Mouse (Mus musculus) c-Kit-negative CD71-positive TER-119-positive erythroid progenitor cells, embryonic 14.5 days (primary cell): Measurements from ENCODE around the gene Nfib.

Source experiments
- DNase-seq: peaks from one replicate; pipeline ENCODE4 v3.0.0-alpha.2; 2013; ENCODE audit warnings: low read depth, low spot score

The Nfib gene

DNA sequence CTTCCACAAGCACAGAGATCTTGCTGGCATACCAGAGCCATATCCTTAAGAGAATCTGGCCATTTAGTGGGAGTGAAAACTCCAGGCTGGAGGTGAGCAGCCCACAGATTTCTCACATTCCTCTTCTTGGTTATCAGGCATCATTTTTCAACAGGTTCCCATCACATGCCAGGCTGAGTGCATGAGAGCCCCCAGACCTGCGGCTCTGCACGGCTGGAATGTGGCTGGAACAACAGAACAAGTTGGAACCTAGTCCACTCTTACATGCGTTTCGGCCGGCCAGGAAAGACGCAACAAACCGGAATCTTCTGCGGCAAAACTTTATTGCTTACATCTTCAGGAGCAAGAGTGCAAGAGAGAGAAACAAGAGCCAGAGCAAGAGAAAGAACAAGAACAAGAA lies 453.5 kb downstream of the Nfib start:
- no peak for DNase-seq

DNA sequence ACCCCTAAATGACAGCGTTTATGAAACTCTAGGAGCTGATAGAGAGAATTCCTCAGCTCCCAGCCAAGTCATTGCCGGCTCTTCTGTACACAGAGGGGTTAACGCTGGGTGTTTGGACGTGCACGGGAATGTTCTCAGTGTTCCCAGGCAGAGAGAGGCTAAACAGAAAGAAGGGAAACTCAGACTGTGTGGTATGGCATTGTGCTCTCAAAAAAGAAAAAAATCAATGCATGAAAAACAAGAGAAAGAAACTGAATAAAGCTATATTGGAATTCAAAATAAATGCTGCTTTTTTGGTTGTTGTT lies 455.2 kb downstream of the Nfib start:
- no peak for DNase-seq

DNA sequence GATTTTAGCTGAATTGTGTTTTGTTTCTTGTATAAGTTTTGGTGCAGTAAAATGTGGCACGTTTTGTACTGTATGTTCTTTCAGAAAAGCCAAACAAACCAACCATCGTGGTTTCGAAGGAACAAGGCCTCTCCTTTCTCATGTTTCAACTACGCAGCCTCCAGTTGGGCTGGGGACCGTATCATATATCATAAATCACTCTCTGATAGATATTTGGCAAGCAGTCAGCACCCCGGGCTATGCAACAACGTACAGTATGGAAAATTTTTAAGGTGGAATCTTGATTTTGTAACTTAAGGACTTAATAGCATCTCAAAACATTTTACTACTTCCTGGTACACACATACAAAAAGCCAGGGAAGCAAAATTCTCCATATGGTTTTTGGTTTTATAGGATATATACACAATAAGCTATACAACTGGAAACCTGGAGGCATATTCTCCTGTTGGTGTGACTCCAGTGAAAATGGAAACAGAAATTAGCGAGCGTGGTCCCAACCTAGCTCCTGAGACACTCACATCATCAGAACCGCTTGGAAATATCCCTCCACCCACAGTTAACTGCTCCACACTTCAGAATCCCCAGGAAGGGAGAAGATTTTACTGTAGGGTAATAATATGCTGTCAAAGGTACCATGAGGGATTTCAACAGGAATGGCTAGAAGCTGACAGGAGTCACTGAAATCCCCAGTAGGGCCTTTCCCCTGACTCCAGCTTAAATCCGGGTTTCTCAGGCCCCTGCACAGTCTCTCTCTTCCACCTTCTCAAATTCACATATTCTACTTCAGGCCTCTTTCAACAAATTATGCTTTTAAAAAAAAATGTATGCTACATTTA lies 455.8 kb downstream of the Nfib start:
- DNase-seq = no peak

DNA sequence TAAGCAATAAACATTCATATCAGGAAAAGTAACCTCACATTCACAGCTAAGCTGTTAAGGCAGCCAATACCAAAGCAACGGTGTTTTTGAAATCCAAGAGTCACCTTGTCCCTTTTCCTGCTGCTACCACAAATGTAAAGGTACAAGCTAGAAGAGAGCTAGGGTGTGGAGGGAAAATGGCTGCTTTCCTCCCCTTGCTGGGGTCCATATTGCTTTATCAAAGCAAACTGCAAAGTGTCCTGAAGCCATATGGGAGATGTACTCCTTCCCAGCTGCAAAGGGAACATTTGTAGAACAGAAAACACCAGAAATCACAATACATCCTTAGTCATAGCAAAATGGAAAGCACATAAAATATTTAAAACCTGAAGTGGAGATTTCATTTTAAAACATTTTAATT lies 456.6 kb downstream of the Nfib start:
- DNase-seq = no peak

DNA sequence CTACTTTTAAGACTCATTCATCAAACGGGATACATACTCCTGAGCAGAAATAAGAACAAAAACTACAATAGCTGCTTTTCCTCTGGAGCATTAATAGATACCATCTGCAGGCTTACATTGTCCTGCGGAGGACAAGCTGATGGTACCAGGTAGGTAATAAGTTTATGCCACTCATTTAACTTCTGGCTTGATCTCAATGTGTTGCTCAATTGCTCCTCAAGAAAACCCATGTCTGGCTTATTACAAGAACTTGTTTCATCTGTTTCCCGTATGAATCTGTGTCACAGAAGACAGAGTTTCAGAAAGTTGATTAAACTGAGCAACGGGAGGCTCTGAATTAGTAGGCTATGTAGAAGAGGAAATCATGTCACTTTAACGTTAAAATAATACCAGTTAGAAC lies 457.5 kb downstream of the Nfib start:
- DNase-seq = no peak

DNA sequence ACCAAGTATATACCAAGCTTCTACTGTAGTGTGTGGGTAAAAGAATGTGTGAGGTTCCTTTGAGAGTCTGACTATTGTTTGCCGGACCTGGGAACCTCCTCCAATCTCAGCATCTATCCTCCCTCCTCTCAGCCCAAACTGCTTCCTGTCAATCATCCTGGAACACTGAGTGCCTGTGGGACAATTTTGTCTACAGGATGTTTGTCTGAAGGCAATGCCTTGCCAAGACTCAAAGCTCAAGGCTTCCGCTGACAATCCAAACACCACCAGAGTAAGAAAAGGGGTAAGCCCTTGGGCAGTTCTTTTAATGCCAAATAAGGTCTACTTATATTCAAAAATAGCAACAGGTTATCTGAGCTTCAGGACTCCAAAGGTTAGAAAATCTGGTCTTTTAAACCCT lies 459.3 kb downstream of the Nfib start:
- DNase-seq = no peak
